Mouse (Mus musculus) lung, postnatal 0 days (tissue): ENCODE measurements at regions not wholly inside any gene's neighbourhood (a gene's known extent, or its start where the extent isn't known, plus 50 kb on each side); places are given as distances from the start of the nearest gene placed in this dataset.

Source experiments
- ATAC-seq: fragments of 200-750 bp; cut with Nextera tagmentation; 2 replicates; pipeline ENCODE4 v1.8.0; 2017; ENCODE audit warnings: moderate library complexity
- DNase-seq: peaks from one replicate; pipeline ENCODE4 v3.0.0-alpha.2; 2016; ENCODE audit warnings: low spot score
- H3K27ac ChIP-seq: fragments of 300-500 bp; sonication (generic); 2 replicates; pipeline ENCODE4 v1.5.1; 2014; ENCODE audit warnings: antibody characterized with exemption, mild to moderate bottlenecking, low read length, mixed read lengths
- H3K27me3 ChIP-seq: fragments of 300-500 bp; sonication (generic); replicated peaks from 2 replicates; pipeline ENCODE4 v1.6.1; 2014; ENCODE audit warnings: low read length, mixed read lengths; ENCODE audit not compliant: insufficient read depth
- H3K36me3 ChIP-seq: fragments of 300-500 bp; sonication (generic); 2 replicates; pipeline ENCODE4 v1.6.1; 2014; ENCODE audit warnings: low read length, mixed read lengths; ENCODE audit not compliant: insufficient read depth
- H3K4me1 ChIP-seq: fragments of 300-500 bp; sonication (generic); 2 replicates; pipeline ENCODE4 v1.6.1; 2014; ENCODE audit warnings: antibody characterized with exemption, low read depth, low read length, mixed read lengths; ENCODE audit not compliant: insufficient read depth
- H3K4me2 ChIP-seq: fragments of 300-500 bp; sonication (generic); replicated peaks from 2 replicates; pipeline ENCODE4 v1.6.1; 2014; ENCODE audit warnings: low read depth, mild to moderate bottlenecking, low read length, moderate library complexity, mixed read lengths
- H3K4me3 ChIP-seq: fragments of 300-500 bp; sonication (generic); 2 replicates; pipeline ENCODE4 v1.5.1; 2014; ENCODE audit warnings: low read depth, low read length
- H3K9ac ChIP-seq: fragments of 300-500 bp; sonication (generic); replicated peaks from 2 replicates; pipeline ENCODE4 v1.6.1; 2014; ENCODE audit warnings: low read depth, mild to moderate bottlenecking
- H3K9me3 ChIP-seq: fragments of 300-500 bp; sonication (generic); 2 replicates; pipeline ENCODE4 v1.6.1; 2016; ENCODE audit warnings: low read length, mixed read lengths
- CTCF ChIP-seq: IDR thresholded peaks from 2 replicates; pipeline ENCODE4 v1.5.1; 2016; ENCODE audit warnings: antibody characterized with exemption, mild to moderate bottlenecking
- EP300 ChIP-seq: IDR thresholded peaks from 2 replicates; pipeline ENCODE4 v1.6.1; 2016; ENCODE audit warnings: antibody characterized with exemption, mild to moderate bottlenecking, control low read depth
- WGBS: fragments of 180-500 bp; shearing (Covaris S2); extraction: QIAGEN DNeasy Blood & Tissue Kit; methylation state at CpG from one replicate; pipeline ENCODE4 v1.1.7; 2014; 5-methylcytosine and 5-hydroxymethylcytosine counted together

DNA sequence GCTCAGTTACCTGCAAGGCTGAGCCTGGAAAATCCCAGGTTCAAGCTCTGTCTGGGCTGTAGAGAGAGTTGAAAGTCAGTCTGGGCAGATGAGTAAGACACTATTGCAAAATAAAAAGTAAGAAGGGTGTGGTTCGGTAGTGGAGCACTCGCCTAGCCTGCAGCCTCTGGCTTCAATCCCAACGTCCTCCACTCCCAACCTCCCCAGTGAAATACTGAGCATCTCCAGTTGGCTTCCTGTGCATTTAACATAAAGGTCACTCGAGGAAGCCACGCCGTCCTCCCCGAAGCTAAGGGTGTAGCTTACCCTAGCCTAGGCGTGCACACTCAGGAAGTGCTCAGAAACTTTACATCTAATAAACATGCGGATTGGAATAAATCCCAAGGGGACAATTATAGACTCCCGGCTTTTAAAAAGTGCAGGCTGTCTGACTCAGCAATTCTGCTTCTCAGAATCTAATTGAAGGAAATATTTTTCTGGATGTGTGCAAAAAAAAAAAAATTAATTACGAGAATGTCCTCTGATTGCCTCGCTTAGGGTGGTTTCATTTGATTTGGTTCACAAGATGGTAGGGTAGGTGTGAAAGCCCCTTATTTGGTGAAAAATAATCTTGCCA is 137.6 kb upstream of the Rybp start:
- DNase-seq (peak; percentile 25), ATAC-seq (peak; percentile 61)
- no peak overlapping the region for H3K4me3 ChIP-seq
- no peaks in the 10 kb centered on the region for H3K27me3 ChIP-seq
- H3K4me1 ChIP-seq, result no peaks in the 10 kb centered on the region
- TF ChIP-seq CTCF (no peak), EP300 (0 out of 2 replicates have a peak, but pooled peaks have one; percentile 13)
- no peak overlapping the region for H3K9ac ChIP-seq
- H3K4me2 ChIP-seq, result no peak overlapping the region
- no peak overlapping the region for H3K27ac ChIP-seq
- H3K9me3 ChIP-seq, result no peaks in the 10 kb centered on the region
- 33% methylated on average over 12 of the region's 12 CpGs for WGBS
- H3K36me3 ChIP-seq, result no peaks in the 10 kb centered on the region

DNA sequence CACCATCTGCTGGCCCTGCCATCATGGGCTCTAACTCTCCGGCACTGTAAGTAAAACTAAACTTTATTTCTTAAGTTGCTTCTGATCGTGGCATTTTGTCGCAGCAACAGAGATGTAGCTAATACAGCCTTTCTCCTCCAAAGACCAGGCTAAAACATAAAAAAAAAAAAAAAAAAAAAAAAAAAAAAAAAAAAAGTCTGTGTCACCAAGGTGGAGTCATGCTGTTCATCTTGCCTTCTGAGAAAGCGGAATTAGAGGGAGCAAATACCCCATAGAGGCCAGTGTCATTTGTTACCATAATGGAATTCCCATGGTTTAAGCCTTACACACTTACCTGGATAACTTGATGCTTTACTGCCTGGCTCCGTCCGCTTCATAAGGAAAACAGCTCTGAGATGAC is 136.9 kb upstream of the Rybp start:
- TF ChIP-seq EP300 (no peak), CTCF (no peak)
- ATAC-seq, result no peak
- Histone ChIP-seq H3K36me3 (no peaks in the 10 kb centered on the region), H3K27ac (no peak overlapping the region), H3K4me3 (no peak overlapping the region), H3K27me3 (no peaks in the 10 kb centered on the region), H3K4me1 (no peaks in the 10 kb centered on the region), H3K9ac (no peak overlapping the region), H3K4me2 (no peak overlapping the region), H3K9me3 (no peaks in the 10 kb centered on the region)
- no peak for DNase-seq
- WGBS, result 92% methylated on average over 6 of the region's 6 CpGs

DNA sequence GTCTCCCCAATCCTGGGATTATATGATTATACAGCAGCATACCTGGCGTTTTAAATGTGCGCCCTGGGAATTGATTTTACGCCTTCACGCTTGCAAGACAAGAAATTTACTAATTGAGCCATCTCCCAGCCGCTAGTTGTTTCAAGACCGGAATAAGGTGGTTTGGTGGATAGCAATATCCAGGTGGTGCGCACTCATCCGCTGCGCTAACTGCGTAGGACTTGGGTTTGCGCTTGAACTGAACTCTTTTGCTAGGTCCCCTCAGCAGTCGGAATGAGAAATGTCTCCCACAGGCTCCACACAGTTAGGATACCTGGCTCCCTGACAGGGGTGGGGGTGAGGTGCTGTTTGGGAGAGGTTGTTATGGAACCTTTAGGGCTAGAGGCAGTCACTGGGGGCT is 136.4 kb upstream of the Rybp start:
- no peaks in the 10 kb centered on the region for H3K4me1 ChIP-seq
- H3K4me2 ChIP-seq, result no peak overlapping the region
- no peak overlapping the region for H3K27ac ChIP-seq
- H3K9me3 ChIP-seq, result no peaks in the 10 kb centered on the region
- H3K27me3 ChIP-seq, result no peaks in the 10 kb centered on the region
- no peak overlapping the region for H3K4me3 ChIP-seq
- DNase-seq (no peak), ATAC-seq (no peak)
- H3K9ac ChIP-seq, result no peak overlapping the region
- TF ChIP-seq CTCF (no peak), EP300 (no peak)
- 99% methylated on average over 12 of the region's 12 CpGs for WGBS
- H3K36me3 ChIP-seq, result no peaks in the 10 kb centered on the region

DNA sequence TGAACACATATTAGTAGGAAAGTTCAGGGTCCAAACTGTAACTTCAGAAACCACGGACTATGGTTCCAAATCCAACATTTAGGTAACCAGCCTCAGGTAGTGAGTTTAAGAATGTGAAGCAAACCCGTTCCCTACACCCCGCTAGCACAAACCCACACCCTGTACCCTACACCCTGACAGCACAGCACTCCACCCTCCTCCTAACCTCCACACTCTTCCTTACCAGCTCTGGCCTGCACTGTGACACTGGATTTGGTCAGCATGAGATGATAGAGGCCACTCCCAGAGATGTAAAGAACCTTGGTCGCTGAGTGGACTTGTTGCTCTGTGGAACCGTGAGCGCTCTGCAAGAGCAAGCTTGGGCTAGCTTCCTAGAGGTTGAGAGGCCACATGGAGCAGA is 135.3 kb upstream of the Rybp start:
- H3K9ac ChIP-seq, result no peak overlapping the region
- no peak overlapping the region for H3K4me2 ChIP-seq
- no peaks in the 10 kb centered on the region for H3K9me3 ChIP-seq
- H3K36me3 ChIP-seq, result no peaks in the 10 kb centered on the region
- no peak overlapping the region for H3K27ac ChIP-seq
- no peaks in the 10 kb centered on the region for H3K27me3 ChIP-seq
- ATAC-seq, result no peak
- WGBS, result 87% methylated on average over 6 of the region's 6 CpGs
- no peak overlapping the region for H3K4me3 ChIP-seq
- DNase-seq, result no peak
- TF ChIP-seq CTCF (no peak), EP300 (no peak)
- no peaks in the 10 kb centered on the region for H3K4me1 ChIP-seq

DNA sequence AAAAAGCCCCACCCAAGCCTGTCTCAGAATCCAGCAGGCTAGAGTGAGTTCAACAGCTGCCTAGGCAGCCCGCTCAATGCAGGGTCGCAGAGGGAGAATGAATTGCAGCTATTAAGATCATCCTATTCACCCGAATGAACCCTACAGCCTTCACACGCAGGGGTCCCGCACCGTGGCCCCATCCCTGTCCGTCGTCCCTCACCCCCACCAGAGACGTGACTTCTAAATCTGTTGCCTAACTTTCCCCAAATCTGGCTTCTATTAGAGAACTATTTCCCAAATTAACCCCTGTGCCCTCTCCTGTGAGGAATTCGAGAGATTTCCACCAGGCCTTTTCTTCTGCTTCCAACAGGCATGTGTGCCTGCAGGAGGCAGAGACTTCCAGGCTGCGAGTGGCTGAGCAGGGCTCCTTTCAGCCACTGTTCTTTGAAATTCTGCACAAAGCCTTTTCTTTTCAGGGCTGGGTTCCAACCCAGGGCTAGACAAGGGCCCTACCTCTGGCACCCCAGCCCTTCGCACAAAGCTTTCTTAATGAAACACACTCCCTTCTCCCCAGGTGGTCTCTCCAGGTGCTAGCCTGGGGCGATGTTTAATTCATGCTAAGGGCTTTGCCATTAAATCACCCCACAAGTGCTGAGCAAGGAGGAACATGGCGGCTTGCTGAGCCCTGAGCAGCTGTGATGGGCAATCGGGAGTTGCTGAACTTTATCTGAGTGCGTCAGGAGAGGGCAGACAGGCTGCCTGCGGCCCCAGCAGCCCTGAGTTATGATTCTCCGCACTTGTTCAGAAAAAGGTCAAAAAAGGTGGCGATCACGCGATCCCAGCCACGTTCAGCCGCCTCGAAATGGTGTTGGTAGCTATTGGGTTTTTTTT is 134.7 kb upstream of the Rybp start:
- no peak overlapping the region for H3K27ac ChIP-seq
- 47% methylated on average over 24 of the region's 24 CpGs for WGBS
- ATAC-seq, result no peak

DNA sequence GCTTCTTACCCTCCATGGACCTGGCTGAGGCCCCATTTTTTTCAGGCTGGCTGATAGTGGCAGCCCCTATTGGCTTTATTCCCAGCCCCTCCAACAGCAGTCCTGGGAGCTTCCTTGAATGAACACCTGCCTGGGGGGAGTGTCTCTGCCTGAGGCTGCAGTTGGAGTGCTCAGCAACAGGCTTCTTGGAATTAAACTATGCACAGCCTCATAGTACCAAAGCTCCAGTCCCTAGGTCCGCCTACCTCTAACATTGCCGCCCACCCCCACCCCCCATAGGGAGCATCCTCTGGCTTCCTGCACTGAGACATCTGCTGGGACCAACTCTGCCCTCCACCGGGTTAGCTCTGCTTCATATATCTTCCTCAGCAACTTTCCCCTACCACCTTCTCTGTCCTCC is 133.3 kb upstream of the Rybp start:
- Histone ChIP-seq H3K9ac (no peak overlapping the region), H3K36me3 (no peaks in the 10 kb centered on the region), H3K4me2 (no peak overlapping the region), H3K4me1 (no peaks in the 10 kb centered on the region), H3K9me3 (no peaks in the 10 kb centered on the region), H3K4me3 (no peak overlapping the region), H3K27ac (no peak overlapping the region), H3K27me3 (no peaks in the 10 kb centered on the region)
- ATAC-seq (no peak), DNase-seq (no peak)
- WGBS, result 57% methylated on average over 3 of the region's 3 CpGs
- no peak for TF ChIP-seq EP300
- TF ChIP-seq CTCF, result no peak

More for the DNA sequence above, 134.7 kb upstream of the Rybp start:
- H3K4me2 ChIP-seq, result no peak overlapping the region
- TF ChIP-seq CTCF (no peak), EP300 (no peak)
- no peaks in the 10 kb centered on the region for H3K27me3 ChIP-seq
- H3K9ac ChIP-seq, result no peak overlapping the region
- no peaks in the 10 kb centered on the region for H3K9me3 ChIP-seq
- no peaks in the 10 kb centered on the region for H3K36me3 ChIP-seq
- no peaks in the 10 kb centered on the region for H3K4me1 ChIP-seq
- no peak for DNase-seq
- no peak overlapping the region for H3K4me3 ChIP-seq
